Mouse (Mus musculus) hindbrain, embryonic 15.5 days (tissue): Measurements from ENCODE around the gene Glrx2. TPM values are rescaled to one million over a fixed set of nuclear protein-coding genes. Genes with fewer than 3 reads are reported as not detected.

Experiments used
- ATAC-seq: fragments of 200-750 bp; cut with Nextera tagmentation; 2 replicates; pipeline ENCODE4 v1.8.0; 2017; ENCODE audit warnings: low read depth, moderate number of reproducible peaks, moderate TSS enrichment; ENCODE audit not compliant: low FRiP score
- H3K27ac ChIP-seq: fragments of 300-500 bp; sonication (generic); replicated peaks from 2 replicates; pipeline ENCODE4 v1.5.1; 2015; ENCODE audit warnings: mild to moderate bottlenecking, inconsistent platforms
- H3K27me3 ChIP-seq: fragments of 300-500 bp; sonication (generic); 2 replicates; pipeline ENCODE4 v1.6.1; 2015; ENCODE audit warnings: control low read depth, inconsistent platforms
- H3K36me3 ChIP-seq: fragments of 300-500 bp; sonication (generic); 2 replicates; pipeline ENCODE4 v1.6.1; 2015; ENCODE audit warnings: control low read depth, inconsistent platforms
- H3K4me1 ChIP-seq: fragments of 300-500 bp; sonication (generic); replicated peaks from 2 replicates; pipeline ENCODE4 v1.6.1; 2015; ENCODE audit warnings: control low read depth, inconsistent platforms
- H3K4me2 ChIP-seq: fragments of 300-500 bp; sonication (generic); 2 replicates; pipeline ENCODE4 v1.6.1; 2015; ENCODE audit warnings: moderate library complexity, mild to moderate bottlenecking, inconsistent platforms
- H3K4me3 ChIP-seq: fragments of 300-500 bp; sonication (generic); 2 replicates; pipeline ENCODE4 v1.5.1; 2015; ENCODE audit warnings: mild to moderate bottlenecking, inconsistent platforms
- H3K9ac ChIP-seq: fragments of 300-500 bp; sonication (generic); 2 replicates; pipeline ENCODE4 v1.6.1; 2015; ENCODE audit warnings: inconsistent platforms
- H3K9me3 ChIP-seq: fragments of 300-500 bp; sonication (generic); 2 replicates; pipeline ENCODE4 v1.6.1; 2016; ENCODE audit warnings: control low read depth, inconsistent platforms
- WGBS: fragments of 180-500 bp; shearing (Covaris S2); methylation state at CpG from one replicate; pipeline ENCODE4 v1.1.7; 2015; 5-methylcytosine and 5-hydroxymethylcytosine counted together
- polyA plus RNA-seq: library from polyadenylated mRNA; unstranded; fragments of >200 nt; fragmentation: Nextera tagmentation; extraction: Ambion mirVana; gene quantifications from 2 replicates; pipeline ENCODE4 v1.2.1, GENCODE M21; 2015

Gene Glrx2
- polyA plus RNA-seq, 1 experiment from 2014 or later: 118 TPM

GRCm38 (mm10) chr1:143765801-143766200, 49.7 kb downstream of the Glrx2 start:
- 90% methylated on average over 4 of the region's 4 CpGs for whole genome bisulfite sequencing
- Histone ChIP-seq H3K27ac (no peak overlapping the region), H3K36me3 (peaks cover 53% of the 10 kb centered on the region), H3K4me2 (no peak overlapping the region), H3K9ac (no peak overlapping the region), H3K27me3 (no peaks in the 10 kb centered on the region), H3K9me3 (no peaks in the 10 kb centered on the region), H3K4me3 (no peak overlapping the region), H3K4me1 (no peaks in the 10 kb centered on the region)
- ATAC-seq: no peak

GRCm38 (mm10) chr1:143766238-143766637, 50.1 kb downstream of the Glrx2 start:
- Histone ChIP-seq H3K9me3 (no peaks in the 10 kb centered on the region), H3K36me3 (peaks cover 49% of the 10 kb centered on the region), H3K4me3 (no peak overlapping the region), H3K27ac (no peak overlapping the region), H3K4me1 (no peaks in the 10 kb centered on the region), H3K4me2 (no peak overlapping the region), H3K9ac (no peak overlapping the region), H3K27me3 (no peaks in the 10 kb centered on the region)
- ATAC-seq: no peak
- 87% methylated on average over 6 of the region's 6 CpGs for WGBS

GRCm38 (mm10) chr1:143770444-143771109, 54.4 kb downstream of the Glrx2 start:
- WGBS: 48% methylated on average over 20 of the region's 20 CpGs
- no peak for ATAC-seq
- H3K4me3 ChIP-seq: no peak overlapping the region
- H3K4me2 ChIP-seq: no peak overlapping the region
- no peak overlapping the region for H3K27ac ChIP-seq
- no peak overlapping the region for H3K9ac ChIP-seq
- H3K4me1 ChIP-seq: peaks cover 23% of the 10 kb centered on the region
- peaks cover 30% of the 10 kb centered on the region for H3K36me3 ChIP-seq
- H3K27me3 ChIP-seq: no peaks in the 10 kb centered on the region
- H3K9me3 ChIP-seq: no peaks in the 10 kb centered on the region

GRCm38 (mm10) chr1:143773082-143773481, 56.9 kb downstream of the Glrx2 start:
- Histone ChIP-seq H3K9me3 (no peaks in the 10 kb centered on the region), H3K4me2 (no peak overlapping the region), H3K4me1 (peaks cover 29% of the 10 kb centered on the region), H3K36me3 (peaks cover 16% of the 10 kb centered on the region), H3K27ac (no peak overlapping the region), H3K27me3 (no peaks in the 10 kb centered on the region), H3K4me3 (no peak overlapping the region), H3K9ac (no peak overlapping the region)
- no peak for ATAC-seq
- 73% methylated on average over 7 of the region's 7 CpGs for WGBS

- H3K27ac ChIP-seq: no peak overlapping the region
- no peak overlapping the region for H3K9ac ChIP-seq
- ATAC-seq: no peak
- 82% methylated on average over 6 of the region's 6 CpGs for WGBS
- no peak overlapping the region for H3K4me2 ChIP-seq
- no peak overlapping the region for H3K4me3 ChIP-seq
- H3K36me3 ChIP-seq: peaks cover 12% of the 10 kb centered on the region
- H3K27me3 ChIP-seq: no peaks in the 10 kb centered on the region
- no peaks in the 10 kb centered on the region for H3K9me3 ChIP-seq
- peaks cover 38% of the 10 kb centered on the region for H3K4me1 ChIP-seq
Measured at GRCm38 (mm10) chr1:143773909-143774308, 57.8 kb downstream of the Glrx2 start.

- Histone ChIP-seq H3K27me3 (no peaks in the 10 kb centered on the region), H3K9ac (peak within 1 kb of the TSS; percentile 91), H3K4me3 (peak within 1 kb of the TSS; percentile 98), H3K36me3 (no peaks in the 10 kb centered on the region), H3K4me1 (peaks cover 38% of the 10 kb centered on the region), H3K9me3 (no peaks in the 10 kb centered on the region), H3K4me2 (peak within 1 kb of the TSS; percentile 94), H3K27ac (peak within 1 kb of the TSS; percentile 80)
- under 1% methylated on average over 80 of the region's 84 CpGs for WGBS
- peak; percentile 97 for ATAC-seq
Measured at GRCm38 (mm10) chr1:143776446-143777411, 60.6 kb downstream of the Glrx2 start, which contains the start of the genes Trove2 and Uchl5. Gene Trove2 (minus strand): TSS chr1:143777068. Gene Uchl5 (plus strand): TSS chr1:143777272.

GRCm38 (mm10) chr1:143777558-143778218, 61.5 kb downstream of the Glrx2 start:
- no peaks in the 10 kb centered on the region for H3K36me3 ChIP-seq
- H3K9me3 ChIP-seq: no peaks in the 10 kb centered on the region
- H3K4me1 ChIP-seq: peaks cover 33% of the 10 kb centered on the region
- H3K27me3 ChIP-seq: no peaks in the 10 kb centered on the region
- ATAC-seq: peak; percentile 64; the same call in 1 of the 2 replicates
- H3K4me2 ChIP-seq: peak overlapping the region; percentile 94
- peak overlapping the region; percentile 98 for H3K4me3 ChIP-seq
- H3K27ac ChIP-seq: peak overlapping the region; percentile 80
- peak overlapping the region; percentile 91 for H3K9ac ChIP-seq
- under 1% methylated on average over 39 of the region's 39 CpGs for WGBS

- ATAC-seq: no peak
- no peaks in the 10 kb centered on the region for H3K27me3 ChIP-seq
- 0 out of 2 replicates have a peak, but pooled peaks cover 4% of the 10 kb centered on the region for H3K36me3 ChIP-seq
- no peak overlapping the region for H3K9ac ChIP-seq
- 76% methylated on average over 2 of the region's 2 CpGs for WGBS
- no peaks in the 10 kb centered on the region for H3K4me1 ChIP-seq
- no peak overlapping the region for H3K4me2 ChIP-seq
- no peak overlapping the region for H3K4me3 ChIP-seq
- H3K27ac ChIP-seq: no peak overlapping the region
- no peaks in the 10 kb centered on the region for H3K9me3 ChIP-seq
Measured at GRCm38 (mm10) chr1:143788584-143789227, 72.6 kb downstream of the Glrx2 start.

Other genes with a start within 250 kb of the Glrx2 start
- gene B3galt2, start 75.7 kb upstream of the Glrx2 start, polyA plus RNA-seq: 6.5 and 6.9 TPM in 2 replicates
- gene Cdc73, start 13.4 kb upstream of the Glrx2 start, polyA plus RNA-seq: 18.5 and 19.1 TPM in 2 replicates
- 29.0 and 29.3 TPM in 2 replicates for gene Trove2, start 60.7 kb downstream of the Glrx2 start, polyA plus RNA-seq
- gene Uchl5, start 60.9 kb downstream of the Glrx2 start, polyA plus RNA-seq: 67.6 and 69.0 TPM in 2 replicates